Mouse (Mus musculus): ENCODE data around the gene Mrpl43. TPM values are rescaled to one million over a fixed set of nuclear protein-coding genes. Genes with fewer than 3 reads are reported as not detected.

Gene Mrpl43
- total and polyA plus RNA-seq, 2 experiments from 2014 or later: 76.4 to 83.7 TPM

GRCm38 (mm10) chr19:45021362-45021761, 15.1 kb upstream of the Mrpl43 start:
- ATAC-seq (ENCODE audit: insufficient read depth, low read depth): no peak
- no peak overlapping the region for H3K4me3 ChIP-seq (ENCODE audit: low read depth, low read length)
- no peak for DNase-seq (ENCODE audit: low spot score)
- H3K9ac ChIP-seq (replicated peaks; ENCODE audit: low read depth, low read length): 0 out of 2 replicates have a peak overlapping the region, but pooled peaks have one; percentile 29
- H3K27me3 ChIP-seq (ENCODE audit: control insufficient read depth, insufficient read depth, low read length): no peaks in the 10 kb centered on the region
- no peaks in the 10 kb centered on the region for H3K9me3 ChIP-seq (replicated peaks; ENCODE audit: control insufficient read depth, low read length)
- peaks cover 34% of the 10 kb centered on the region for H3K36me3 ChIP-seq (replicated peaks; ENCODE audit: control insufficient read depth, insufficient read depth, low read length)
- 71% methylated on average over 15 of the region's 15 CpGs for WGBS
- peaks cover 17% of the 10 kb centered on the region for H3K4me1 ChIP-seq (ENCODE audit: control insufficient read depth, insufficient read depth)
- no peak overlapping the region for H3K27ac ChIP-seq (ENCODE audit: low read depth)
- H3K4me2 ChIP-seq (ENCODE audit: low read depth, low read length): 0 out of 2 replicates have a peak overlapping the region, but pooled peaks have one; percentile 42
- TF ChIP-seq CTCF (IDR thresholded peaks at IDR 0.05; ENCODE audit: low read depth) (no peak), EP300 (IDR thresholded peaks at IDR 0.05; ENCODE audit: low read depth) (no peak)

GRCm38 (mm10) chr19:45020348-45020747, 14.1 kb upstream of the Mrpl43 start:
- Histone ChIP-seq H3K4me3 (ENCODE audit: low read depth, low read length) (peak overlapping the region; percentile 4; the same call in 1 of the 2 replicates), H3K36me3 (replicated peaks; ENCODE audit: control insufficient read depth, insufficient read depth, low read length) (peaks cover 24% of the 10 kb centered on the region), H3K4me2 (ENCODE audit: low read depth, low read length) (peak overlapping the region; percentile 42), H3K27me3 (ENCODE audit: control insufficient read depth, insufficient read depth, low read length) (no peaks in the 10 kb centered on the region), H3K9me3 (replicated peaks; ENCODE audit: control insufficient read depth, low read length) (no peaks in the 10 kb centered on the region), H3K9ac (replicated peaks; ENCODE audit: low read depth, low read length) (0 out of 2 replicates have a peak overlapping the region, but pooled peaks have one; percentile 29), H3K4me1 (ENCODE audit: control insufficient read depth, insufficient read depth) (peaks cover 17% of the 10 kb centered on the region), H3K27ac (ENCODE audit: low read depth) (peak overlapping the region; percentile 27; the same call in 1 of the 2 replicates)
- no peak for TF ChIP-seq CTCF (IDR thresholded peaks at IDR 0.05; ENCODE audit: low read depth)
- no peak for TF ChIP-seq EP300 (IDR thresholded peaks at IDR 0.05; ENCODE audit: low read depth)
- peak; percentile 66 for DNase-seq (ENCODE audit: low spot score)
- no peak for ATAC-seq (ENCODE audit: insufficient read depth, low read depth)
- 42% methylated on average over 6 of the region's 6 CpGs for WGBS

- Histone ChIP-seq H3K27me3 (ENCODE audit: control insufficient read depth, insufficient read depth, low read length) (no peaks in the 10 kb centered on the region), H3K4me2 (ENCODE audit: low read depth, low read length) (peak overlapping the region; percentile 91), H3K9ac (replicated peaks; ENCODE audit: low read depth, low read length) (peak overlapping the region; percentile 94), H3K4me3 (ENCODE audit: low read depth, low read length) (peak overlapping the region; percentile 73), H3K27ac (ENCODE audit: low read depth) (peak overlapping the region; percentile 97), H3K4me1 (ENCODE audit: control insufficient read depth, insufficient read depth) (peaks cover 26% of the 10 kb centered on the region), H3K9me3 (replicated peaks; ENCODE audit: control insufficient read depth, low read length) (no peaks in the 10 kb centered on the region), H3K36me3 (replicated peaks; ENCODE audit: control insufficient read depth, insufficient read depth, low read length) (peaks cover 7% of the 10 kb centered on the region)
- DNase-seq (ENCODE audit: low spot score): no peak
- TF ChIP-seq CTCF (IDR thresholded peaks at IDR 0.05; ENCODE audit: low read depth) (no peak), EP300 (IDR thresholded peaks at IDR 0.05; ENCODE audit: low read depth) (no peak)
- WGBS: 2% methylated on average over 13 of the region's 13 CpGs
- ATAC-seq (ENCODE audit: insufficient read depth, low read depth): no peak
These were observed 12.1 kb upstream of the Mrpl43 start for GRCm38 (mm10) chr19:45018351-45018831.

GRCm38 (mm10) chr19:45017909-45018308, 11.7 kb upstream of the Mrpl43 start:
- peak overlapping the region; percentile 94 for H3K9ac ChIP-seq (replicated peaks; ENCODE audit: low read depth, low read length)
- peak overlapping the region; percentile 91 for H3K4me2 ChIP-seq (ENCODE audit: low read depth, low read length)
- no peaks in the 10 kb centered on the region for H3K9me3 ChIP-seq (replicated peaks; ENCODE audit: control insufficient read depth, low read length)
- H3K27me3 ChIP-seq (ENCODE audit: control insufficient read depth, insufficient read depth, low read length): no peaks in the 10 kb centered on the region
- peak overlapping the region; percentile 97 for H3K27ac ChIP-seq (ENCODE audit: low read depth)
- 1% methylated on average over 42 of the region's 48 CpGs for WGBS
- no peak for TF ChIP-seq EP300 (IDR thresholded peaks at IDR 0.05; ENCODE audit: low read depth)
- TF ChIP-seq CTCF (IDR thresholded peaks at IDR 0.05; ENCODE audit: low read depth): no peak
- DNase-seq (ENCODE audit: low spot score): peak; percentile 78
- peak overlapping the region; percentile 73 for H3K4me3 ChIP-seq (ENCODE audit: low read depth, low read length)
- peak; percentile 77 for ATAC-seq (ENCODE audit: insufficient read depth, low read depth)
- peaks cover 26% of the 10 kb centered on the region for H3K4me1 ChIP-seq (ENCODE audit: control insufficient read depth, insufficient read depth)
- peaks cover 6% of the 10 kb centered on the region; the same call in 1 of the 2 replicates for H3K36me3 ChIP-seq (replicated peaks; ENCODE audit: control insufficient read depth, insufficient read depth, low read length)

GRCm38 (mm10) chr19:45017216-45017771, 11.1 kb upstream of the Mrpl43 start:
- peak; percentile 89 for DNase-seq (ENCODE audit: low spot score)
- TF ChIP-seq CTCF (IDR thresholded peaks at IDR 0.05; ENCODE audit: low read depth) (peak; percentile 33), EP300 (IDR thresholded peaks at IDR 0.05; ENCODE audit: low read depth) (0 out of 2 replicates have a peak, but pooled peaks have one; percentile 25)
- 0% methylated on average over 25 of the region's 27 CpGs for WGBS
- peak; percentile 56 for ATAC-seq (ENCODE audit: insufficient read depth, low read depth)
- peaks cover 26% of the 10 kb centered on the region for H3K4me1 ChIP-seq (ENCODE audit: control insufficient read depth, insufficient read depth)
- H3K4me3 ChIP-seq (ENCODE audit: low read depth, low read length): peak overlapping the region; percentile 73
- peak overlapping the region; percentile 97 for H3K27ac ChIP-seq (ENCODE audit: low read depth)
- peaks cover 2% of the 10 kb centered on the region; the same call in 1 of the 2 replicates for H3K36me3 ChIP-seq (replicated peaks; ENCODE audit: control insufficient read depth, insufficient read depth, low read length)
- no peaks in the 10 kb centered on the region for H3K9me3 ChIP-seq (replicated peaks; ENCODE audit: control insufficient read depth, low read length)
- H3K9ac ChIP-seq (replicated peaks; ENCODE audit: low read depth, low read length): peak overlapping the region; percentile 94
- H3K27me3 ChIP-seq (ENCODE audit: control insufficient read depth, insufficient read depth, low read length): no peaks in the 10 kb centered on the region
- peak overlapping the region; percentile 91 for H3K4me2 ChIP-seq (ENCODE audit: low read depth, low read length)
